Mouse (Mus musculus): Measurements from ENCODE around the gene Sod2.
"Not testable (repeated sequence)": the region's sequence is repeated elsewhere in the genome, so short reads cannot be mapped to it uniquely, and the experiment has no call there.

Sod2 gene

DNA sequence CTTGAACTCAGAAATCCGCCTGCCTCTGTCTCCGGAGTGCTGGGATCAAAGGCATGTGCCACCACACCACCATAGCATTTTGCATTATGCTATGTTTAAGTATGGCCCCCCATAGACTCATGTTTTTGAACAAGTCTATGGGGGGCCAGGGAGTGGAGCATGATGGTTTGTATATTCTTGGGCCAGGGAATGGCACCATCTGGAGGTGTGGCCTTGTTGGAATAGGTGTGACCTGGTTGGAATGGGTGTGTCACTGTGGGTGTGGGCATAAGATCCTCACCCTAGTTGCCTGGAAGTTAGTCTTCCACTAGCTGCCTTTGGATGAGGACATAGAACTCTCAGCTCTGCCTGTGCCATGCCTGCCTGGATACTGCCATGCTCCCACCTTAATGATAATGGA lies at the start of gene Sod2:
Gene Sod2 (plus strand): TSS at position 301 of the 400 bp plus-strand sequence.
- DNase-seq (ENCODE audit: extremely low spot score, low read depth, low spot score), result not testable (repeated sequence)

DNA sequence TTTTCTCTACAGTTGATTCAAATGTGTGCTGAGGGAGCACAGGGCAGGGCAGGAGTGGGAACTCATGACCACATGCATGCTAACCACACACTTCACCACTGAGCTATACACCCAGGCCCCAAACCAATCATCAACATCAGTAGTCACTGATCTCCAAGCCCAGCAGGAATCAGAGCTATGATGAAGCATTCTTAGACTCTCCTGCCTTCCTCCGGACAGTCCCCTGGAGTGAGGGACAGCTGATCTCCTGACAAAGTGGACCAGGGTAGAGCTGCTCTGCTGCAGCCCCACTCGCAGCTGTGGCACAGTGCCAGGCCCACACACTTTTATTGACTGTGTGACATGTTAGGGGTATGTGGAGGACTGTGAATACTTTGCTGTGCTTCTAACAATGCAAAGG lies 47.3 kb upstream of the Sod2 start:
- DNase-seq (ENCODE audit: extremely low spot score, low read depth, low spot score), result not testable (repeated sequence)

- DNase-seq (ENCODE audit: extremely low spot score, low read depth, low spot score), result peak; percentile 74
Observed at GRCm38 (mm10) chr17:12960331-12960873, 46.2 kb upstream of the Sod2 start, which contains the start of gene Acat2. Gene Acat2, minus strand, starts transcription at chr17:12960747.

- DNase-seq (ENCODE audit: extremely low spot score, low read depth, low spot score), result no peak
Observed at GRCm38 (mm10) chr17:12963476-12963875, 43.2 kb upstream of the Sod2 start.

- DNase-seq (ENCODE audit: extremely low spot score, low read depth, low spot score), result no peak
Observed at GRCm38 (mm10) chr17:12967173-12967572, 39.5 kb upstream of the Sod2 start.

DNA sequence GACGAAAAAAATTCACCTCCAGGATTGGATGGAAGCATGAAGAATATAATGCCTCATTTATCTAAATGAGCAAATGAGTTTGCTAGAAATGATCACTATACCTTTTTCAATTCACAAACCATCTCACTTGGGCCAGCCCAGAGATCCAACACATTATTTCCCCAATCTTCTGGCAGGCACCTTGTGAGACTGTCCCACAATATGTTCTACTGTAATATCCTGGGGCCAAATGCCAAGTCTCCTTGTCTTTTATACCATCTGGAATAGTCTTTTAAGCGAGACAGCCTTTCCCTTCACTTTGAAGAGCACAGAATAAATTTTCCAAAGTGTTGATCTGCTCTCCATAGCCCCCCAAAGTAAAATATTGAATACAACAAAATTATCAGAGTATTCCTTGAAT lies 32.8 kb upstream of the Sod2 start:
- no peak for DNase-seq (ENCODE audit: extremely low spot score, low read depth, low spot score)

DNA sequence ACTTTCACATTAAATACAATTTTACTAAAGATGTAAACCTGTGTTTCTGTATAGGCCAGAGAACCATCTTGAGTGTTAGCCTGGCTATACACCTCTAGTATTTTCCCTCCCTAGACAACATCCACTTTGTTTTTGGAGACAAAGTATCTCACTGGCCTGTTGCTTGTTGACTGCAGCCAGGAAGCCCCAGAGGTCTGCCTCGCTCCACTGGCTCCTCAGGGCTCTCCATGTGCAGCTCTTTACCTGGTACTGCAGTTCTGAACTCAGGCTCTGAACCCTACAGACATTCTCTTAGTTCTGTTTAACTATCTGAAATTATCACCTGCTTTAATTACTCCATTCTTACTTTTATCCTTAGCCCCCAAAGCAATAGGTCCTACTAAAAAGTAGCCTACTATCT lies 28.1 kb upstream of the Sod2 start:
- DNase-seq (ENCODE audit: extremely low spot score, low read depth, low spot score), result no peak

DNA sequence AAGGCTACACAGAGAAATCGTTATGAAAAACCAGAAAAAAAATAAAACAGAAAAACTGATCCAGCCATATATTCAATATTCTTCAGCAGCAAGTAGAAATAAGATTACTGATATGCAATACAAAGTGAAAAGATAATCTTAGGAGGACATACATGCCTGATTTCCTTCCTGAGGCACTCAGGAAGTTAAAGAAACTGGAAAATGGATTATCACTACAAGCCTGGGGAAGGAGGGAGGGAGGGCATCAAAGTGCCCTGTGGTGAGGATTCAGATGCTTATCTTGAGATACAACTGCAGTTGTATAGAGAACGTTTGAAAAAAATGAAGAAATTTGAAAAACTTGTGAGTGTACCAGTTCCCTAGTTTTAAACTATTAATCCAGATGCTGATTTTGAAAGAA lies 22.7 kb upstream of the Sod2 start:
- no peak for DNase-seq (ENCODE audit: extremely low spot score, low read depth, low spot score)

- not testable (repeated sequence) for DNase-seq (ENCODE audit: extremely low spot score, low read depth, low spot score)
Observed at GRCm38 (mm10) chr17:12988096-12988495, 18.6 kb upstream of the Sod2 start.

- no peak for DNase-seq (ENCODE audit: extremely low spot score, low read depth, low spot score)
Observed at GRCm38 (mm10) chr17:12990567-12991145, 16.0 kb upstream of the Sod2 start.

- no peak for DNase-seq (ENCODE audit: extremely low spot score, low read depth, low spot score)
Observed at GRCm38 (mm10) chr17:12991194-12991634, 15.4 kb upstream of the Sod2 start.

- DNase-seq (ENCODE audit: extremely low spot score, low read depth, low spot score), result no peak
Observed at GRCm38 (mm10) chr17:12991635-12992358, 14.8 kb upstream of the Sod2 start.

DNA sequence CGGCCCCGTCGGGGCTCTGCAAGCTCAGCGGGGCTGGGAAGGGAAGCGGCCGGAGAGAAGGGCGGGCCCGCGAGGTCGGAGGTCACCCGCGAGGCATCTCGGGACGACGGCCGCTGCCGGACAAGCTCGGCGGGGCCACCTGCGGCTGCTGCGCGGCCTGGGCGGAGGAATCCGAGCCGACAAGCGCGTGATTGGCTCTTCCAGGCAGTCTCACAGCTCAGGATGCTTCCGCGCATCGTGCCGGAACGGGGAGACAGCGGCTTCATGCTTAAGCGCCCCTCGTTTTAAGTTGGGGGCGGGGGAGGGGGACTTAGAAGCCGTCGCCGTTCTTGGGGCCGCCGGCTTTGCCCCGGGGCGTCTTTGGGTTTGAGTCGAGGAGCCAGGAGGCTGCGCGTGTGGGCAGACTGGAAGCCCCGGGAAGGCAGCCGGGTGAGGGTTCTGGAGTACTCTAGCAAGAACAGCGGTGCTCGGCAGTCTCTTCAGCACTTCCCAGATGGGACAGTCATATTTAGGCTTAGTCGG lies 14.1 kb upstream of the Sod2 start:
- peak; percentile 61 for DNase-seq (ENCODE audit: extremely low spot score, low read depth, low spot score)

- DNase-seq (ENCODE audit: extremely low spot score, low read depth, low spot score), result no peak
Observed at GRCm38 (mm10) chr17:12994069-12994468, 12.6 kb upstream of the Sod2 start, which contains the start of gene Wtap. Gene Wtap, minus strand, starts transcription at chr17:12994169.

DNA sequence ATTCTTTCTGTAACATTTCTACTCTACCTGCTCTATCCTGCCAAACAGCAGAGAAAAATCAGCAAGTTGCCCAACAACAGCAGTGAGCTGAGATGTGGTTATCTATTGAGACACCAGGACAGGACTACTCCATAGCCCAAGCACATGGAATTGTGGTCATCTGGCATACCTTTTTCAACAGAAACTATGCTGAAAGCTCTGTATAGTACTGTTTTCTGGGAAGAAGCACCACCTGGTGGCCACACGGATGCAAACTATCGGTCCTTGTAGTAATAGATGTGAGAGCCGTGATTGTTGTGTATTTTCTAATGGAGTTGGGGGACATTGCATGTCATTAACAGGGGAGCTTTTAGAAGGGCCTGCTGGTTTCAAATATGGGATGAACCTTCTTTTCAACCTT lies 10.3 kb upstream of the Sod2 start:
- DNase-seq (ENCODE audit: extremely low spot score, low read depth, low spot score), result no peak

DNA sequence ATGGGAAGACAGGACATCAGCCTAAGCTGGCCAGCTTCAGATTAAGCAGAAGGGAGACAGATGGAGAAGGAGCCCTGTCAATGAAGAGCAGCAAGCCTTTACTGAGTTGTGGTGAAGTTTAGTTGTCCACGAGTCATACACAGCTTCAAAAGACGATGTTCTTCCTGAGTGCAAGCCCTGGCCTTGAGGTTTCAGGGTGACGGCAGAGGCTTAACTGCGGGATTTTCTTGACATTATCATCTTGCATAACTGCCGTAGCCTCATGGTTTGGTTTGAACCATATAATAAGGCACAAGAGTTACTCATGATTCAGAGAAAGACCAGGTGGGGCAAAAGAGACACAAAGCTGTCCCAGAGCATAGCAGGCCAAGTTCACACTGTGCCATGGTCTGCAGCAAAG lies 8.8 kb upstream of the Sod2 start:
- no peak for DNase-seq (ENCODE audit: extremely low spot score, low read depth, low spot score)

DNA sequence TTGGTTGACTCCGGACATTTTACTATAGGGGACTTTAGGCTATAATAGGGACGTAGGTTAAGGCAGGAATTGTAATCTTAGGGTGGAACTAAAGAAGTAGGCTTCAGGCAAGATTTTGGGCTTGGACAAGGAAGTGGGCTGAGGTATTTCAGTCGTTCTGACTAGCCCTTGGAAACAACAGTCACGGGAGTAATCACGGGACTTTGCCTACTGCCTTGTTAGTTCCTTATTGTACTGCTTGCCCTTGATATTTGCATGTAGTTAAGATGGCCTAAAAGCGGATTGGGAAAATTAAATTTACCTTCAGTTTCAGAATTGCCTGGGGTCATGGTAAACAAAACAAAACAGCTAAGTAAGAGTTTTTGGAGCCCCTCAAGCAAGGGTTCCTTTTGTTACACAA lies 7.6 kb upstream of the Sod2 start:
- no peak for DNase-seq (ENCODE audit: extremely low spot score, low read depth, low spot score)

- not testable (repeated sequence) for DNase-seq (ENCODE audit: extremely low spot score, low read depth, low spot score)
Observed at GRCm38 (mm10) chr17:13002243-13002642, 4.4 kb upstream of the Sod2 start.

- not testable (repeated sequence) for DNase-seq (ENCODE audit: extremely low spot score, low read depth, low spot score)
Observed at GRCm38 (mm10) chr17:13004436-13004835, 2.2 kb upstream of the Sod2 start.

DNA sequence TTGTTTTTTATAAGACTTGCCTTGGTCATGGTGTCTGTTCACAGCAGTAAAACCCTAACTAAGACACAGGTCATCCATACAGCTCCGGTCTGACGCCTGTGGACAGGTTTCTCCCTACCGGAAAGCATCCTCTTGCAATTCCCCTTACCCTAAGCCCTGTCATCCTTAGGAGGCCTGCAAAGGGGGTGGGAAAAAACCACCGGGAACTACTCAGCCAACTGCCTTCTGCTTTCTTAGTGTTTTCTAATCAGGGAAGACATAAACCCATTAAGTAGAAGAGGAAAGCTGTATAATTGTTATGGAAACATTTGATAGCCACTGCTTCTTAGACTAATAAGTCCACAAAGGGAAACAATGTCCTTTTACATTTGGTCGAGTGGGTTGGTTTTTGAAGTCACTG lies 338 bp downstream of the Sod2 start:
- no peak for DNase-seq (ENCODE audit: extremely low spot score, low read depth, low spot score)

GRCm38 (mm10) chr17:13007730-13008425 lies 1.2 kb downstream of the Sod2 start:
- peak; percentile 76 for DNase-seq (ENCODE audit: extremely low spot score, low read depth, low spot score)
